10 mouse cellular contexts compared by ENCODE assay signal in the genomic region with DNA sequence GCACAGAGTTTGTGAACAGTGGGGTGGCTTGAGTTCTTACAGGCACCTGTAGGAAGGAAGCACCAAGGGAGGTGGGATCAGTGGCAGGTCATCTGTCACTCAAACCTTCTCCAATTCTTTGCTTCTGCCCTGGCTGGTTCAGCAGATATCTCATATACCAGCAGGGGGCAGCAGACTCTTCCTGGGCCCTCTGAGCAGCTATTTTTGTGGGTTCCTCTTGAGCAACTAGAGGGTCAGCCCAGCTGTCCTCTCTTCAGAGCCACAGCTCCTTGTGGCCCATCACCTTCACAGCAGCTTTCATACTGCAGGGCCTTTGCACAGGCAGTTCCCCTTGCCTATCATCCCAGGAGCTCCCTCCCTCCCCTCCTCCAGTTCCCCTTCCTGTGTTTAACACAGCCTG. TPM values are rescaled to one million over a fixed set of nuclear protein-coding genes. Genes with fewer than 3 reads are reported as not detected.
DNase-seq lines count a peak whose midpoint lies in the region; ATAC-seq and TF ChIP-seq lines count a peak whose summit lies in the region.
"Had no signal": no experiment of that assay in that cellular context is flagged by ENCODE, and none has a peak within 500 bp of the region (broad histone marks: within the 10 kb centered on the region; RNA-seq: fewer than 3 reads in every experiment).

No protein-coding gene starts in this region.

- TF ChIP-seq RAD21 in MEL (IDR thresholded peaks at IDR 0.05; ENCODE audit: low read depth, low read length), result peak; percentile 48

- no peak overlapping the region for H3K9ac ChIP-seq in kidney, embryonic 14.5 days (ENCODE audit: low read depth, low read length)
- no peak overlapping the region for H3K9ac ChIP-seq in MEL (ENCODE audit: control insufficient read depth, low read depth, low read length, poor library complexity, severe bottlenecking)
- H3K9ac ChIP-seq in heart, postnatal 0 days (replicated peaks; ENCODE audit: low read depth, low read length), result no peak overlapping the region
- H3K9ac ChIP-seq: embryonic facial prominence, embryonic 12.5 days had no signal

- H3K27ac ChIP-seq in kidney, adult 2 months (ENCODE audit: insufficient read depth, low read depth, low read length), result peak overlapping the region; percentile 42; the same call in 1 of the 2 replicates
- no peak overlapping the region for H3K27ac ChIP-seq in kidney, embryonic 14.5 days (ENCODE audit: low read depth, low read length)
- no peak overlapping the region for H3K27ac ChIP-seq in MEL (ENCODE audit: control insufficient read depth, low read depth, low read length)
- no peak overlapping the region for H3K27ac ChIP-seq in heart, postnatal 0 days (ENCODE audit: low read depth)
- H3K27ac ChIP-seq in left cerebral cortex, adult 2 months, result no peak overlapping the region
- H3K27ac ChIP-seq: embryonic facial prominence, embryonic 12.5 days; macrophage had no signal

- H3K4me2 ChIP-seq in kidney, embryonic 14.5 days (replicated peaks; ENCODE audit: low read depth, low read length), result no peak overlapping the region
- no peak overlapping the region for H3K4me2 ChIP-seq in heart, postnatal 0 days (ENCODE audit: low read depth, low read length)
- H3K4me2 ChIP-seq: embryonic facial prominence, embryonic 12.5 days had no signal

- no peaks in the 10 kb centered on the region for H3K27me3 ChIP-seq in kidney, adult 2 months (replicated peaks; ENCODE audit: control insufficient read depth, insufficient read depth, low read length)
- H3K27me3 ChIP-seq in kidney, embryonic 14.5 days (ENCODE audit: control insufficient read depth, insufficient read depth, low read length), result no peaks in the 10 kb centered on the region
- H3K27me3 ChIP-seq in MEL (ENCODE audit: control insufficient read depth in 1 of 2, insufficient read depth in 2 of 2, low read length in 2 of 2), result no peaks in the 10 kb centered on the region
- no peaks in the 10 kb centered on the region for H3K27me3 ChIP-seq in heart, postnatal 0 days (ENCODE audit: control insufficient read depth, insufficient read depth, low read length)
- H3K27me3 ChIP-seq: embryonic facial prominence, embryonic 12.5 days had no signal

- DNase-seq in kidney, adult 2 months, result peak; percentile 76
- DNase-seq in MEL (ENCODE audit: low read depth, low spot score), result peak; percentile 65
- peak; percentile 70 to 80 for DNase-seq in cerebellum, postnatal 25 days
- DNase-seq in heart, postnatal 0 days (ENCODE audit: low spot score), result peak; percentile 69
- DNase-seq in left cerebral cortex, adult 2 months (ENCODE audit: extremely low spot score in 1 of 2, low spot score in 2 of 2), result peak; percentile 64 to 66
- DNase-seq in natural killer cell, adult 2 months (ENCODE audit: low spot score in 2 of 2), result peak; percentile 59 to 64
- peak; percentile 75 for DNase-seq in thymus, postnatal 0 days (ENCODE audit: low spot score)

- intact Hi-C loops in left cerebral cortex, adult 2 months (cut with DNase I), result loop anchor here (1.0 to 5.0 kb wide), 2 partner anchors 33 to 159 kb away; no protein-coding TSS in a partner anchor

- no peak for ATAC-seq in kidney, embryonic 14.5 days (ENCODE audit: low FRiP score, low TSS enrichment)
- ATAC-seq in heart, postnatal 0 days (ENCODE audit: insufficient read depth, low read depth), result 0 out of 2 replicates have a peak, but pooled peaks have one; percentile 11

- H3K4me1 ChIP-seq in kidney, adult 2 months (ENCODE audit: control insufficient read depth, insufficient read depth, low read length), result peaks cover 44% of the 10 kb centered on the region
- H3K4me1 ChIP-seq in kidney, embryonic 14.5 days (ENCODE audit: control insufficient read depth, insufficient read depth, low read length), result peaks cover 37% of the 10 kb centered on the region
- peaks cover 0 to 3% of the 10 kb centered on the region in 2 experiments; a peak in 1 of 4 replicates for H3K4me1 ChIP-seq in MEL (ENCODE audit: control insufficient read depth in 1 of 2, insufficient read depth in 2 of 2, low read length in 2 of 2)
- H3K4me1 ChIP-seq in heart, postnatal 0 days (ENCODE audit: control insufficient read depth, insufficient read depth), result peaks cover 20% of the 10 kb centered on the region

- no peaks in the 10 kb centered on the region for H3K9me3 ChIP-seq in kidney, embryonic 14.5 days (ENCODE audit: control insufficient read depth, low read length)
- H3K9me3 ChIP-seq in MEL (replicated peaks; ENCODE audit: insufficient read depth, low read length), result no peaks in the 10 kb centered on the region
- H3K9me3 ChIP-seq in heart, postnatal 0 days (replicated peaks; ENCODE audit: control insufficient read depth, low read length), result no peaks in the 10 kb centered on the region
- H3K9me3 ChIP-seq: embryonic facial prominence, embryonic 12.5 days had no signal

- no peaks in the 10 kb centered on the region for H3K79me2 ChIP-seq in MEL (ENCODE audit: control insufficient read depth, insufficient read depth, low read length, poor library complexity)

- TF ChIP-seq CTCF in kidney, adult 2 months (conservative IDR thresholded peaks at IDR 0.05; ENCODE audit: insufficient read depth, insufficient read length, low read depth, low read length), result peak; percentile 75
- TF ChIP-seq CTCF in MEL (IDR thresholded peaks at IDR 0.05 in 2 of 3, conservative IDR thresholded peaks at IDR 0.05 in 1 of 3; ENCODE audit: control insufficient read depth in 1 of 3, insufficient read depth in 1 of 3, low read depth in 2 of 3, low read length in 3 of 3, poor library complexity in 1 of 3, severe bottlenecking in 1 of 3), result peak; percentile 79 to 85 (median 83)
- TF ChIP-seq CTCF in heart, postnatal 0 days (IDR thresholded peaks at IDR 0.05; ENCODE audit: low read depth), result peak; percentile 72
- TF ChIP-seq CTCF in left cerebral cortex, adult 2 months (IDR thresholded peaks at IDR 0.05), result peak; percentile 92

- TF ChIP-seq POLR2A in kidney, adult 2 months (IDR thresholded peaks at IDR 0.05; ENCODE audit: low read depth, low read length), result no peak
- TF ChIP-seq POLR2A in MEL (IDR thresholded peaks at IDR 0.05; ENCODE audit: control insufficient read depth in 1 of 2, insufficient read depth in 1 of 2, low read depth in 1 of 2, low read length in 2 of 2, poor library complexity in 1 of 2), result no peak

- H3K4me3 ChIP-seq in kidney, adult 2 months (ENCODE audit: insufficient read depth, low read depth, low read length), result no peak overlapping the region
- H3K4me3 ChIP-seq in kidney, embryonic 14.5 days (ENCODE audit: low read length), result no peak overlapping the region
- H3K4me3 ChIP-seq in MEL (ENCODE audit: control insufficient read depth in 1 of 2, insufficient read depth in 1 of 2, low read depth in 2 of 2, low read length in 2 of 2), result no peak overlapping the region
- no peak overlapping the region for H3K4me3 ChIP-seq in heart, postnatal 0 days (ENCODE audit: low read depth, low read length)
- H3K4me3 ChIP-seq in left cerebral cortex, adult 2 months, result no peak overlapping the region
- H3K4me3 ChIP-seq: embryonic facial prominence, embryonic 12.5 days had no signal

- H3K36me3 ChIP-seq in kidney, adult 2 months (ENCODE audit: control insufficient read depth, insufficient read depth, low read length), result no peaks in the 10 kb centered on the region
- H3K36me3 ChIP-seq in kidney, embryonic 14.5 days (ENCODE audit: control insufficient read depth, insufficient read depth, low read length), result peaks cover 60% of the 10 kb centered on the region
- H3K36me3 ChIP-seq in MEL (ENCODE audit: control insufficient read depth in 1 of 2, insufficient read depth in 2 of 2, low read length in 2 of 2), result no peaks in the 10 kb centered on the region; a peak in 1 of 4 replicates
- H3K36me3 ChIP-seq in heart, postnatal 0 days (replicated peaks; ENCODE audit: control insufficient read depth, insufficient read depth, low read length), result peaks cover 46% of the 10 kb centered on the region

- no peak for TF ChIP-seq EP300 in MEL (IDR thresholded peaks at IDR 0.05; ENCODE audit: low read depth in 1 of 2, low read length in 2 of 2)
- no peak for TF ChIP-seq EP300 in heart, postnatal 0 days (IDR thresholded peaks at IDR 0.05; ENCODE audit: low read depth)

RNA-seq across cellular contexts. Expression of gene Nccrp1, which starts 21.2 kb away (rescaled TPM):
- 57.2 and 85.4 TPM in 2 replicates for polyA plus RNA-seq in kidney, adult 2 months (2012; rRNA removed)
- not detected in 2 replicates for polyA plus RNA-seq in kidney, embryonic 14.5 days (2014; fragmentation: Nextera tagmentation; extraction: Ambion mirVana)
- not detected in 2 replicates for total RNA-seq in MEL (2012; rRNA removed)
- polyA plus RNA-seq in MEL (2012; ENCODE audit: insufficient read depth in 1 of 2, insufficient read length in 2 of 2, low read depth in 1 of 2, low replicate concordance in 2 of 2, missing spikeins in 1 of 2), result not detected
- total RNA-seq in heart, postnatal 0 days (2014; rRNA removed; ENCODE audit: low replicate concordance), result not detected in 2 replicates
- not detected in 2 replicates for polyA plus RNA-seq in heart, postnatal 0 days (2015; fragmentation: Nextera tagmentation; extraction: Ambion mirVana)
- total RNA-seq in left cerebral cortex, adult 2 months (2021), result under 1 TPM in 1 of 2 experiments, not detected in 1; 0.30 TPM
- 0.27 and 0.64 TPM in 2 replicates for polyA plus RNA-seq in thymus, postnatal 0 days (2015; fragmentation: Nextera tagmentation; extraction: Ambion mirVana)
- polyA plus RNA-seq: embryonic facial prominence, embryonic 12.5 days; macrophage had no signal

RNA-seq across cellular contexts. Expression of gene Sycn, which starts 27.6 kb away (rescaled TPM):
- polyA plus RNA-seq in kidney, adult 2 months (2012; rRNA removed), result 12.4 and 13.3 TPM in 2 replicates
- not detected in 2 replicates for polyA plus RNA-seq in kidney, embryonic 14.5 days (2014; fragmentation: Nextera tagmentation; extraction: Ambion mirVana)
- not detected in 2 replicates for total RNA-seq in MEL (2012; rRNA removed)
- not detected for polyA plus RNA-seq in MEL (2012; ENCODE audit: insufficient read depth in 1 of 2, insufficient read length in 2 of 2, low read depth in 1 of 2, low replicate concordance in 2 of 2, missing spikeins in 1 of 2)
- total RNA-seq in heart, postnatal 0 days (2014; rRNA removed; ENCODE audit: low replicate concordance), result not detected in 2 replicates
- not detected in 2 replicates for polyA plus RNA-seq in heart, postnatal 0 days (2015; fragmentation: Nextera tagmentation; extraction: Ambion mirVana)
- total RNA-seq in left cerebral cortex, adult 2 months (2021), result not detected
- 0.27 and 1.1 TPM in 2 replicates for polyA plus RNA-seq in thymus, postnatal 0 days (2015; fragmentation: Nextera tagmentation; extraction: Ambion mirVana)
- polyA plus RNA-seq: embryonic facial prominence, embryonic 12.5 days; macrophage had no signal

RNA-seq across cellular contexts. Expression of gene Samd4b, which starts 29.7 kb away (rescaled TPM):
- 67.0 and 79.0 TPM in 2 replicates for polyA plus RNA-seq in kidney, adult 2 months (2012; rRNA removed)
- 33.3 and 34.9 TPM in 2 replicates for polyA plus RNA-seq in kidney, embryonic 14.5 days (2014; fragmentation: Nextera tagmentation; extraction: Ambion mirVana)
- total RNA-seq in MEL (2012; rRNA removed), result 6.4 and 7.2 TPM in 2 replicates
- 10 to 100 TPM in 1 of 2 experiments, not detected in 1; 45.9 TPM for polyA plus RNA-seq in MEL (2012; ENCODE audit: insufficient read depth in 1 of 2, insufficient read length in 2 of 2, low read depth in 1 of 2, low replicate concordance in 2 of 2, missing spikeins in 1 of 2)
- total RNA-seq in heart, postnatal 0 days (2014; rRNA removed; ENCODE audit: low replicate concordance), result 37.0 and 53.5 TPM in 2 replicates
- polyA plus RNA-seq in heart, postnatal 0 days (2015; fragmentation: Nextera tagmentation; extraction: Ambion mirVana), result 12.3 and 12.4 TPM in 2 replicates
- 10 to 100 TPM; 74.9 to 78.9 TPM for total RNA-seq in left cerebral cortex, adult 2 months (2021)
- polyA plus RNA-seq in thymus, postnatal 0 days (2015; fragmentation: Nextera tagmentation; extraction: Ambion mirVana), result 10.5 and 10.9 TPM in 2 replicates

RNA-seq across cellular contexts. Expression of gene Pak4, which starts 29.7 kb away (rescaled TPM):
- polyA plus RNA-seq in kidney, adult 2 months (2012; rRNA removed), result 36.9 and 41.8 TPM in 2 replicates
- polyA plus RNA-seq in kidney, embryonic 14.5 days (2014; fragmentation: Nextera tagmentation; extraction: Ambion mirVana), result 48.3 and 60.7 TPM in 2 replicates
- 9.3 and 9.7 TPM in 2 replicates for total RNA-seq in MEL (2012; rRNA removed)
- polyA plus RNA-seq in MEL (2012; ENCODE audit: insufficient read depth in 1 of 2, insufficient read length in 2 of 2, low read depth in 1 of 2, low replicate concordance in 2 of 2, missing spikeins in 1 of 2), result 10 to 100 TPM in 1 of 2 experiments, not detected in 1; 26.6 TPM
- 12.7 and 17.1 TPM in 2 replicates for total RNA-seq in heart, postnatal 0 days (2014; rRNA removed; ENCODE audit: low replicate concordance)
- polyA plus RNA-seq in heart, postnatal 0 days (2015; fragmentation: Nextera tagmentation; extraction: Ambion mirVana), result 11.3 and 12.0 TPM in 2 replicates
- total RNA-seq in left cerebral cortex, adult 2 months (2021), result 1 to 10 TPM; 8.2 to 9.8 TPM
- 15.4 and 20.3 TPM in 2 replicates for polyA plus RNA-seq in thymus, postnatal 0 days (2015; fragmentation: Nextera tagmentation; extraction: Ambion mirVana)

RNA-seq across cellular contexts. Expression of gene Ifnl3, which starts 45.6 kb away (rescaled TPM):
- polyA plus RNA-seq in kidney, adult 2 months (2012; rRNA removed), result not detected in 2 replicates
- not detected in 2 replicates for polyA plus RNA-seq in kidney, embryonic 14.5 days (2014; fragmentation: Nextera tagmentation; extraction: Ambion mirVana)
- not detected in 2 replicates for total RNA-seq in MEL (2012; rRNA removed)
- polyA plus RNA-seq in MEL (2012; ENCODE audit: insufficient read depth in 1 of 2, insufficient read length in 2 of 2, low read depth in 1 of 2, low replicate concordance in 2 of 2, missing spikeins in 1 of 2), result not detected
- total RNA-seq in heart, postnatal 0 days (2014; rRNA removed; ENCODE audit: low replicate concordance), result not detected in 2 replicates
- polyA plus RNA-seq in heart, postnatal 0 days (2015; fragmentation: Nextera tagmentation; extraction: Ambion mirVana), result not detected in 2 replicates
- not detected for total RNA-seq in left cerebral cortex, adult 2 months (2021)
- 0.26 and 0.34 TPM in 2 replicates for polyA plus RNA-seq in thymus, postnatal 0 days (2015; fragmentation: Nextera tagmentation; extraction: Ambion mirVana)
- polyA plus RNA-seq: embryonic facial prominence, embryonic 12.5 days; macrophage had no signal

Comparison
In these comparisons a context has a peak if more than half of its experiments do, and no peak if none do; other contexts are left out.
1. RNA of gene Nccrp1, which starts 21.2 kb away (polyA plus RNA-seq): 57.2 to 85.4 TPM in kidney, adult 2 months; 0.27 to 0.64 TPM in thymus, postnatal 0 days, not detected in MEL, not detected in kidney, embryonic 14.5 days and not detected in heart, postnatal 0 days; every median in the first group is over 10 times any median in the second.
2. Peak in every context shown above with its lines, with median percentiles within 50 percentile points of each other: DNase-seq and CTCF ChIP-seq.